Mouse (Mus musculus): ENCODE data around the gene Gm35315.
"Not testable (repeated sequence)": the region's sequence is repeated elsewhere in the genome, so short reads cannot be mapped to it uniquely, and the experiment has no call there.

The Gm35315 gene

DNA sequence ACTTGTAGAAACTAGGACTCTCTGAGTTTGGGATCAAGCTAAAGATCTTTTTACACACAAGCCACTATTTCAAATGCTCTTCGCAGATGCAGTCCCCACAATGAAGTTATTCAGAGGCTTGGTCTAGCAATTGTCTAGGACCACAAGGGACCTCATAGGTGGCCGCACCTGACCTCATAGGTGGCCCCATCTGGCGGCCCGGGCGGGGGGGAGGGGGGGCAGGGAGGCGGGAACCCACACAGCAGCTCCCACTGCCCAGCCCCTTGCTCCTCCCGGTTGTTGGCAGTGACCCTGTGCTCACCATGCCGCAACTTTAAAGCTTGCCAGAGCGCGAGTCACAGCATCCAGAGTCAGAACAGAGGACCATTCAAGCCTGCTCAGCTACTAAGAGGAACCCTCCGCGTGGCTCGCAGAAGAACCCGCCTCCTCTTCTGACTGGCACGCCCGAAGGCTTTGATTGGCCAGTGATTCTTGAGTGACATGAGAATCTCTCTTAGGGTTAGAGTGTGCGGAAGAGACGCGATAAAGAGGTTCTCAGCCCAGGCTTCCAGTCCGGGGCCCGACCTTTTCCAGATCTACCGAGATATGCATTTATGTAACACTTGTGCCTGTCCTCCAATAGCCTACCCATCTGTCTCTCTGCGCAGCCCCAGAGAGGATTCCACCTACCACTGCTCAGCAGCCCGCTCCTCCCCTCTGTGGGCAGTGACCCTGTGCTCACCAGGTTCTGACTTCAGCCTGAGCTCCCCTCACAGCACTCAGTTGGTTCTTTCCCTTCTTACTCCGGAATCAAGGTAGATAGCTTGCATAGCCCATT, at the start of gene Gm35315:
TSS of gene Gm35315 (minus strand) at position 391 of the 817 bp plus-strand sequence.
- DNase-seq, result peak; percentile 89

DNA sequence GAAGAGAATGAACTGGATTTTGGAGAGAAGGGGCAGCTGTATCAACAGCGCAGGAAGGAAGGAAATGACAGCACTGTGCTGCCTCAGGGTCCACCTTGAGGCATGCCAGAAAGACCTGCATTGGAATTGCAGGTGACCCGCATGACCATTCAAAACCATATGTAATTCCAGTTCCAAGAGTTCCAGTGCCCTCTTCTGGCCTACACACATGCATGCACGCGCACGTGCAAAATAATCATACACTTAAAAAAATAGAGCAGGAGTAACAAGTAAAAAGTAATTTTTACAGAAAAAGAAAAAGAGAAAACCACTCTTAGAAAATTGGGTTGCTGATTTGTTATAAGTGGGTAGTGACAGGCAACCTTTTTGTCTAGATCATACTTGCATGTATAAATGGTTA, 48.8 kb upstream of the Gm35315 start:
- peak; percentile 11 for DNase-seq

DNA sequence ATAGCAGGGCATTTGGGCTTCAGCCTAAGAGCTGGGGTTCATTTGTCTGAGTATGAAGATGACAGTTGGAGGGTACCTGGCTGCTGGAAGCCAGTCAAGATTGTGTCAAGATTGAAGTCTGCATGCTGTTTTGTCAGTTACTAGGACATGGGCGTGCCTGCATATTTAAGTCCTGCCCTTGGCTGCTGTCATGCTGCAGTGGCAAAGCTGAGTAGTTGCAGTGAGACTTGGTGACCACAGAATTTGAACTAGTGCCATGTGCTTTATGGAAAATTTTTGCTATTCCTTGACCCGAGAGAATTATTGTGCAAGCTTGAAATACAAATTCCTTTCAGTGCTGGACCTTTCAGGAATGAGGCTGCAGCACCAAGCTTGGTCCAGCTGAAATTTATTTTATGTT, 48.1 kb upstream of the Gm35315 start:
- no peak for DNase-seq

- DNase-seq, result no peak
These were observed 46.2 kb upstream of the Gm35315 start for GRCm38 (mm10) chr5:110140424-110140823.

DNA sequence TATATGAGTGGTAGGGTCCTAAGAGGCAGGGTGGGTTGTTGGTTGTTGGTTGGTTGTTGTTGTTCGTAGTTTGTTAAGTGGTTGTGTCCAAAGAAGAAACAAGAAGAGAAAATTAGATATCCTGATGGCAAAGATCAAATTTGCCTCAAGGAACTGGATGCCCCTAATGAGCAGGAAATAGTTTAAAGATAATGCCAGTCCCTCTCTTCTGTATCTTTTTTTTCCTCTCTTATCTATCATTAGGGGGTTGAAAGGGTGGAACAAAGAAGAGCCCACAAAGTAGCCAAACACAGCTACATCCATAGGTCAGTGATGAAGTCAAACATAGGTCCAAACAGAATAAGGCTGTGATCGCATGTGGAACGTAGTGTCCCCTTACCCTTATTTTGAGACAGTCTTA, 45.1 kb upstream of the Gm35315 start:
- DNase-seq, result no peak

GRCm38 (mm10) chr5:110137816-110138215, 43.6 kb upstream of the Gm35315 start:
- no peak for DNase-seq

DNA sequence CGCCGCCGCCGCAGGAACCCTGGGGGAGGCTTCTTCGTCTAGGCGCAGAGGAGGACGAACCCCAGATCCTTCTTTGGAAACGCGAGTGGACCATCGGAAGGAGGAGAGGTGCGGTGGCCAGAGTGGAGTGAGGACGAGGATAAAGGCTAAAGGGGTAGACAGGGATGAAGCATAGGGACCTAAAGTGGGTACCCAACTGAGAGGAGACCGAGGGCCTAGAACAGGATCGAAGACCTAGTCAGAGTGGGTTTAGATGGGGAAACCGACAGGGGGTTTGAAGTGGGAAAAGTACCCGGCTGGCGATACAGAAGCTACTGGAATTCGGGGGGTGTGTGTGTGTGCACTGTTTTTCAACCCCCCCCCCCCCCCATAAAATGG, 41.9 kb upstream of the Gm35315 start:
- no peak for DNase-seq

DNA sequence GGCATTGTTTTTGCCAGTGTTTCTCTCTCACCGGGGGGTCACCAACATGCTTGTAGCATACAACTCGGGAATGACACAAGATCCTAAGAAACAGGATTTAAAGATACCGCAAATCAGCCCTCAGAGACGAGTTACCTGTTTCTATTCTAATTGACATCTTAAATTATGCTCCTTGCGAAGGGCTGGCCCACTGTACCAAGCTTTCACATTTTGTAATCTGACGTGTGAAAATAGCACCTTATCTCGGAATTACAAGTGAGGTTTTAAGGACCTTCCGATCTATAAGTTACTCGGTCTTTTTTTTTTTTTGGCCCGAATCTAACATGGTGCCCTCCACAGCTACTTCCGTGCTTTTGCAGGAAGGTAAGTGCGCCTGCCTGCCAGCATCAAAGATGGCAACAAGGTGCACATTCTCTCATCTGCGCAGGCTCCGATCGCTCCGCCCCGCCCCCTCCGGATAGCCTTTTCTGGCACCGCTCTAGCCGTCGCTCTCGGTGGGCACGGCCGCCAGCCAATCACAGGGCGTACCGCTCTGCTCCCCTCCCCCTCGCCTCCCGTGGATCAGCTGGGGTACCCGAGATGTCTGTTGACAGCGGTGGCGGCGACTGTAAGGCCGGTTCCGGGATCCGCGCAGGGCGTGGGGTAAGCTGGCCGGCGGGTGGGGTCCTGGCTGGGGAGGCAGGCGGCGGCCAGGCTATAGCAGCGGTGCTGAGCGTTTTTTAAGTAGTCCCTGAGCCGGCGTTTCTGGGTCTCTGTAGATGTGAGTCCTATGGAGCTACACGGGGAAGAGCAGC, 41.3 kb upstream of the Gm35315 start, which contains the start of gene Chfr:
TSS of gene Chfr (plus strand) at position 550 of the 794 bp plus-strand sequence.
- DNase-seq, result peak; percentile 100

DNA sequence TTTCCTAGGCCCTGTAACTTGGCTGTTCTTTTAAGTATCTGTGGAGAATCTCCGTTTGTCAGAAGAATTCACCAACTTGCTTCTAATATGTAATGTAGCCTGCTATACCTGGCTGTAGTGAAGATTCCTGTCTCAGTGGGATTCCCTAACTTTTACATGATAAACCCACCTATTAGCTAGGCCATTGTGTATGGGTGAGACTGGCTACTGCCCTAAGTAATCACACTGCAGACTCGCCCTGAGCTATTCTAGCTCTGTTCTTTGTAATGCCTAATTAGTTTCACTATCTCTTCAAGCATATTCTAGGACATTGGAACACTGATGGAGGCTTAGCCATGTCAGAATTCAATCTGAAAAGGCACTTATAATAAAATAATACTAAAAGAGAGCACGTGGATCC, 28.2 kb upstream of the Gm35315 start:
- DNase-seq, result not testable (repeated sequence)

- DNase-seq, result peak; percentile 93
These were observed 15.8 kb upstream of the Gm35315 start, which contains the start of gene Zfp605 for GRCm38 (mm10) chr5:110109991-110110441. Gene Zfp605 (plus strand): TSS chr5:110110092.

DNA sequence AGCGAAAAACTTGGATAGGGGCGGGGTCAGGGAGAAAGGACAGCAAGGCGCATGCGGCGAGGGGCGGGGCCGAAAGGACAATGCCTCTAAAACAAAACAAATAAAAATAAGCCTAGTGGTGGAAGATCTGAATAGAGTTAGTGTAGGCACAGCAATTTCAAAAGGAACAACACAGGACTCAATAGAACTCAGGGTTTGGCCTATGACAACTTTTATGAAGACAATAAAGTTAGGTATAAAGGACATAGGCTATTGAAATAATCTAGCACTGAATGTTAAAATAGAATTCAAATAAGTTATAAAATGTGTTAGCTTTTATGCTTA, 14.0 kb upstream of the Gm35315 start:
- DNase-seq, result no peak

GRCm38 (mm10) chr5:110107581-110108304, 13.5 kb upstream of the Gm35315 start, which contains the start of gene Gtpbp6:
Gene Gtpbp6 (minus strand): TSS chr5:110108197.
- peak; percentile 98 for DNase-seq

DNA sequence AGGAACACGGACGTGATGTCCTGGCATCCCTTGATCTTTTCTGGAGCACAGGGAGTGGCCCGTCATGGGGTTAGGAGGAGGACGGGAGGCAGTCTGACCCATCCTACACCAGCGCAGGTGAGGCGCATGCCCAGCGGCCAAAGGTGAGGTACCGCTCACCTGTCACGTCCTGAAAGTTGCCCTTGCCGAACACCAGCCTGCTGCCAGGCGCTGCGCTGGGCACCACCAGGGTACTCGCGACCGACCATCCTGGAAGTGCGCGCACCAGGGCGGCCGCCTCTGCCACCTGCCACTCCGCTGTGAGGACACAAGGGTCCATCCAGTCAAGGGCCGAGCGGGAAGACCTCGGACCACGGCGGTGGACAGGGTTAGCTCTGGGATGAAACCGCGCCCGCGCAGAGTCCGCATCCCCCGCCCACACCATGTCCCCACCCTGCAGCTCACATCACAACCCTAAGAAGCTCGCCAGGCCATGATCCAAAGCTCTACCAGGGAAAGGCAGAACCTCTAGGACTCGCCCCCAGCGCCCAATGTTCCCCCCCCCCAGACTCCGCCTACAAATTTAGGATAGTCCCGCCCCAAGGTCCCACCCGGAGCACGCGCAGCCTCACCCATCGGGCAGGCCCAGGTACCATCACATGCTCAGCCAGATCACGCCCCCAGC, 12.8 kb upstream of the Gm35315 start:
- no peak for DNase-seq

DNA sequence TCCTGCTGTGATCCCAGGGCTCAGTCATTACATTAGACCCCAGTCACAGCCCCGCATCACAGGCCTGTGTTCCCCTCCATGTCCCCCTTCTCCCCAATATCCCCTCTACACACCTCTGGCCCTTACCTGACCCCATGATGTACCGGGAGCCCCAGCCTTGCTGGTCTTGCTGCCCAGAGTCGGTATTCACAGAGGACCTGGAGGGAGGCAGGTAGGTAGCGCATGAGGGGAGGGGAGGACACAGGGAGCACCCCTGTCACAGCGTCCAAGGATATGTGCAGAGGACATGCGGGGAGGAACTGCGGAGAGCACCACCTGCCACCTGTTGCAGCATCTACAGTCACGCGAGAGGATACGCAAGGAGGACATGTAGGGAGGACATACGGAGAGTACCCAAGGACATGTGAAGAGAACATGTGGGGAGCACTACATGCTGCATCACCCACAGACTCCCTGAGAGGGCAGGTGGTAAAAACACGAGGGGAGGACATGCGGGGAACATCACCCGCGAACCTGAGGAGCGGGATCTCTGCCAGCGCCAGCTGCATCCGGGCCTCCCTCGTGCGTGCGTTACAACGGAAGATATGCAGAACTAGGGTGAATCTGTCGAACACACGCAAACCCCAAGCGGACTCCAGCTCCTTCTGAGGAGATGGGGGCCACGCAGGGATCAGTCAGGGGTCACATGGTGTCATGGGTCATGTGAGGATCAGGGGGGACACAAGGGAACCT, 12.1 kb upstream of the Gm35315 start:
- DNase-seq, result no peak

GRCm38 (mm10) chr5:110104616-110105380, 10.6 kb upstream of the Gm35315 start:
- peak; percentile 21 for DNase-seq

DNA sequence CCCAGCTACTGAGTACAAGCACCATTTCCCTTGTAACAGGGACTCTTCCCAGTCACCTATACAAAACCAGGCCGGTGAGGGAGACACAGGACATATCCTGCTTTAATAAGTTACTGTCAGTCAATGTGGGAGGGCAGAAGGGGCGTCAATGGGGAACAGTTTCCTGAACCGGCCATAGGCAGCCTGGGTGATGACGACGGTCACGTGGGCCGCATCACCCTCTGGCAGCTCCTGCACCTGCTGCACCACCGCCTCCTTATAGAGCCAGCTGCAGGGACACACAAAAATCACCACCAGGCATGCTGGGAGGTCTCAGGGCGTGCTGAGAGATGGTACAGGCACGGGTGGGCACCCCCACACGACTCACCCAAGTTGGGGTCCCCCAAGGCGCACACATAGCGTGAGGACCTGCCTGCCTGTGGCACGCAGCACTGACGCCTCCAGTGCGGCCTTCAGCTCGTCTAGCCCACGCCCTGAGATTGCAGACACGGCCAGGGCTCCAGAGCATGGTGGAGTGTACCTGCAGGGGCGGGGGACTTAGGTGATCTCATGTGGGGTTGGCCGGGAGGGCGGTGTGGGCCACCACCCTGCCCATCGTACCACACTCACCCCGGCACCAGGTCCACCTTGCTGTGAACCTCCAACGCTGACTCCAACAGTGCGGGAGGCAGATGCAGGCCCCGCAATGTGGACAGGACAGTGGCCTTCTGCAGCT, 9.8 kb upstream of the Gm35315 start:
- DNase-seq, result no peak

DNA sequence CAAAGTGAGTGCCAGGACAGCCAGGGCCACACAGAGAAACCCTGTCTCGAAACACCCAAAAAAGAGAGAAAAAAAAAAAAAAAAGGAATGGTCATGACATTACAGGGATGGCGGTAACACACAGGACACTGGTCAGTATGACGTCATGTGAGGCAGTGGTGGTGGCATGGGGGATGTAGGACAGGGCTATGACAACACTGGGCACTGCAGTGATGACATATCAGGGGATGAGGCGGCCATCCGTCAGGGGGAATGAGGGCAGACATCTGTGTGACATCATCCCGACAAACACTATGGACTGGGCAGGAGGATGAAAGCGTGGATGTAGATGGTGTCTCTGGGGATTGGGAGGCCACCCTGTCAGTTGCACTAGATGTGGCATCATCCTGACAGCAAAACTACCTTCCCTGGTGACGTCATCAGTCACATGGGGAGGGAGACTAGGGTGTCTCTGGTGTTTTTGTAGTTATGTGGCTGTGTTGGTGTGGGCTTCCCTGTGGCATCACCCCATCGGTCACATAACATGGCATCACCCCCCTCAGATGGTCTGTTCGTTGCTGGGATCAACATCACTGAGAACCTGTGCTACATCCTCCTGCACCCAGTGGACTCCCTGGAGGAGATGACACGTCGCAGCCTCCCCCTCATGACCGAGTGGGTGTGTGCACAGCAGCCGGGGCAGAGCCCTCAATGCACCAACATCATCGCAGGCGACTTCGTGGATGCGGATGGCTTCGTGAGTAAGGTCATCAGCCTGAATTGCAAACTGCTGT, 8.8 kb upstream of the Gm35315 start:
- no peak for DNase-seq

GRCm38 (mm10) chr5:110102429-110102828, 8.2 kb upstream of the Gm35315 start:
- no peak for DNase-seq

DNA sequence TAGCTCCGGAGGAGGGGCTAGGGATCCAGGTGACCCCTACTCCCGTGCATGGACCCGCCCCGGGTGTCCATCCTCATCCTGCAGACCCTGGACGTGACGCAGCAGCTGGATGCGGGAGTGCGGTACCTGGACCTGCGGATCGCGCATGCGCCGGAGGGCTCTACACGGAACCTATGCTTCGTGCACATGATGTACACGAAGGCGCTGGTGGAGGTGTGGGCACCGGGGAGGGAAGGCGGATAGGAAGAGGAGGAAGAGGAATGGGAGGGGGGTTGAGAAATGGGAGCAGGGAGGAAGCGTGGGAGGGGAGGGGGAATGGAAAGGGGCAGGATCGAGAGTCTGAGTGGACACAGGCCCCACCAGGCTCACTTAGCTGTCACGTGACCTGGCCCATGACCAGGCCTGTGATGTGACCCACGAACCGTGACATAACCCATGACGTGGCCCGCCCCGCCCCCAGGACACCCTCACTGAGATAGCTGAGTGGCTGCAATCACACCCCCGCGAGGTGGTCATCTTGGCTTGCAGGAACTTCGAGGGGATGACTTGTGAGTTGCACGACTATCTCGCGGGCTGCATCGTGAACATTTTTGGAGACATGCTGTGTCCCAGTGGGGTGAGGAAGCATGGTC, 7.6 kb upstream of the Gm35315 start:
- peak; percentile 75 for DNase-seq

Measured in kidney, postnatal 10 days (tissue).